In the genomic region with DNA sequence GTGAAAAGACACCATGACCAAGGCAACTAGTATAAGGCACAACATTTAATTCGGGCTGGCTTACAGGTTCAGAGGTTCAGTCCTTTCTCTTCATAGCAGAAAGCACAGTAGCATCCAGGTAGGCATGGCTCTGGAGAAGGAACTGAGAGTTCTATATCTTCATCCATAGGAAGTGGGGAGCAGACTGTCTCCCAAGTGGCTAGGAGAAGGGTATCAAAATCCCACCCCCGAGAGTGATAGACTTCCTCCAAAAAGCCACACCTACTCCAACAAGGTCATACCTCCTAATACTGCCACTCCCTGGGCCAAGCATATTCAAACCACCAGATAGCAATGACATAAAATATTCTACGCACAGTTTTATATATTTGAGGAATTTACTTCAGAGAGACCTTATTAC, we compare ENCODE assay signal across 16 mouse cellular contexts.
"Had no signal": no experiment of that assay in that cellular context is flagged by ENCODE, and none has a peak within 500 bp of the region (broad histone marks: within the 10 kb centered on the region; RNA-seq: fewer than 3 reads in every experiment).

No protein-coding gene starts in this region.

- DNase-seq: retina, postnatal 1 day; right cerebral cortex, adult 18-20 months; right cerebral cortex, postnatal 14 days; right cerebral cortex, postnatal 25 days; right cerebral cortex, postnatal 4 days; spleen, adult 18-20 months; thymus, adult 18-20 months; thymus, adult 2 months; thymus, postnatal 14 days; thymus, postnatal 25 days; thymus, postnatal 36 days; thymus, postnatal 4 days had no signal

- H3K27ac ChIP-seq: neural tube, embryonic 13.5 days; neural tube, embryonic 15.5 days; stomach, embryonic 15.5 days; stomach, postnatal 0 days had no signal

- H3K36me3 ChIP-seq: neural tube, embryonic 13.5 days; neural tube, embryonic 15.5 days; stomach, embryonic 15.5 days had no signal

- H3K4me3 ChIP-seq: neural tube, embryonic 13.5 days; neural tube, embryonic 15.5 days; stomach, embryonic 15.5 days had no signal

- H3K4me1 ChIP-seq: stomach, embryonic 15.5 days had no signal

- H3K9ac ChIP-seq: neural tube, embryonic 13.5 days; neural tube, embryonic 15.5 days; stomach, embryonic 15.5 days had no signal

- H3K4me2 ChIP-seq: neural tube, embryonic 13.5 days; neural tube, embryonic 15.5 days; stomach, embryonic 15.5 days had no signal

- H3K9me3 ChIP-seq: neural tube, embryonic 13.5 days; neural tube, embryonic 15.5 days; stomach, embryonic 15.5 days had no signal

- H3K27me3 ChIP-seq: neural tube, embryonic 13.5 days; neural tube, embryonic 15.5 days; stomach, embryonic 15.5 days had no signal
